Mouse (Mus musculus): Measurements from ENCODE around the gene Grsf1. TPM values are rescaled to one million over a fixed set of nuclear protein-coding genes. Genes with fewer than 3 reads are reported as not detected.

Gene Grsf1
- 67.9 and 72.3 TPM in 2 replicates for polyA plus RNA-seq (2015; fragmentation: Nextera tagmentation; extraction: Ambion mirVana)

DNA sequence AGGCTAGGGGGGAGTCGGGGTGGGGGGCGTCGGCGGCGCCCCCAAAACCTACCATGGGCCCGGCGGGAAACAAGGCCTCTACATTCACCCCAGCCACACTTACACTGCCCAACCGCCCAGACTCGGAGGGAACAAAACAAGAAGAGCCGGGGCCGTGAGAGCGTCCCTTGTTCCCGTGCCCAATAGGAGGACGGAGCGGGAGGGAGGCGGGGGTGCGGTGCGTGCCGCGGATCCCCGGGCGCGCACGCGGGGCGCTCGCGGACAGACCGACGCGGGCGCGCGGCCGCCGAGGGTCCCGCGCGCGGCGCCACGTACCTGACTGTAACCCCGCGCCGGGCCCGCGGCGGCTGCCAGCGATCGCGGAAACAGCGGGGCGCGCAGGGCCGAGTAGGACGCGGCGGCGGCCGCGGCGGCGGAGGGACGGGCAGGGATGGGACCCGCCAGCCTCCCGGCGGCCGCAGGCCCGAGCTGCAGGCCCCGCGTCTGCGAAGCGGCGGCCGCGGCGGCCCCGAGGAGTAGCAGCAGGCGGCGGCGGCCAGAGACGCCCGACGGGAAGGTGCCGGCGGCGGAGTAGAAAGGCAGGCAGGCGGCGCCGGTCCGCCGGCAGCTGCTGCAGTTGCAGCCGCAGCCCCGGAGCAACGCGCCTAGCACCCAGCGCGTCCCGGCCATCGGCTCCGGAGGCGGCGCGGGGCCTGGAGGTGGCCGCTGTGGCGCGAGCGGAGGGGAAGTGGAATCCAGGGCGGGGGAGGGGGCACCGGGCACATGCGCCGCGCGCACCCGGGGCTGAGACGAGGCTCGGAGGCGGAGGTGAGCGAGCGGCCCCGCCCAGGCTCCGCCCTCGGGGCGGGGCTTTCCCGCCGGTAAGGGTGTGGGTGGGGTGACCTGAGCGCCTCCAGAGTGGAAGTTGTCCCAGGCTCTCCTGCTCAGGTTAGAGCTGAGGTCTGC is at the start of gene Grsf1:
Gene Grsf1 (minus strand): TSS at position 729 of the 945 bp plus-strand sequence.
- ATAC-seq (replicated peaks), result peak; percentile 92
- Histone ChIP-seq H3K4me3 (peak within 1 kb of the TSS; percentile 87), H3K9me3 (no peaks in the 10 kb centered on the region)

GRCm38 (mm10) chr5:88724030-88724429 is 48.1 kb upstream of the Grsf1 start:
- Histone ChIP-seq H3K36me3 (no peaks in the 10 kb centered on the region), H3K27ac (replicated peaks) (no peak overlapping the region), H3K9ac (replicated peaks) (no peak overlapping the region), H3K27me3 (no peaks in the 10 kb centered on the region), H3K4me2 (replicated peaks) (no peak overlapping the region), H3K4me1 (peaks cover 26% of the 10 kb centered on the region), H3K4me3 (no peak overlapping the region), H3K9me3 (no peaks in the 10 kb centered on the region)
- WGBS, result 86% methylated on average over 3 of the region's 3 CpGs
- ATAC-seq (replicated peaks), result no peak

More for the DNA sequence above, at the start of gene Grsf1:
- Histone ChIP-seq H3K9ac (replicated peaks) (peak within 1 kb of the TSS; percentile 92), H3K27ac (replicated peaks) (peak within 1 kb of the TSS; percentile 97), H3K36me3 (peaks cover 22% of the 10 kb centered on the region), H3K4me1 (peaks cover 31% of the 10 kb centered on the region), H3K4me2 (replicated peaks) (peak within 1 kb of the TSS; percentile 80), H3K27me3 (no peaks in the 10 kb centered on the region)
- under 1% methylated on average over 119 of the region's 127 CpGs for WGBS

DNA sequence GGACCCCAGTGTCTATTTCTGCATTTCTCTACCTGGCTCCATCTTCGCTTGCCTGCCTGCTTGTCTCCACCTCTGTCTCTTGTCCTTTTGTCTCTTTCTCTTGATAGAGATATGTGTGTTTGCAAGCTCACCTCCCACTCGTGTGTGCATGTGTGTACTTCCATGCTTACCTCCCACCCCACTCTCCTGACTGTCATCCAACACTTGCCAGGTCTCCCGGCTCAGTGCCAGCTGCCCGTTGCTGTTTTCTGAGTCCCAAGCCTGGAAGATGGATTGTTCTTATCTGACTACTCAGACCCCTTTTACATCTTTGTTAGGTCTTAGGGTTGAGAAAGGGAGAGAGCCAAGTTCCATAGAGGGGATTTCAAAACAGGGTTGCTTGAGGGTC is 46.2 kb upstream of the Grsf1 start:
- peak overlapping the region; percentile 83 for H3K4me3 ChIP-seq
- 17% methylated on average over 4 of the region's 4 CpGs for WGBS
- H3K36me3 ChIP-seq, result no peaks in the 10 kb centered on the region
- H3K27me3 ChIP-seq, result no peaks in the 10 kb centered on the region
- peak; percentile 0; the same call in 1 of the 2 replicates for ATAC-seq (replicated peaks)
- peak overlapping the region; percentile 95; the same call in 1 of the 2 replicates for H3K27ac ChIP-seq (replicated peaks)
- peak overlapping the region; percentile 91 for H3K9ac ChIP-seq (replicated peaks)
- peaks cover 26% of the 10 kb centered on the region for H3K4me1 ChIP-seq
- H3K4me2 ChIP-seq (replicated peaks), result peak overlapping the region; percentile 89
- no peaks in the 10 kb centered on the region for H3K9me3 ChIP-seq

- peak overlapping the region; percentile 83 for H3K4me3 ChIP-seq
- H3K27me3 ChIP-seq, result no peaks in the 10 kb centered on the region
- H3K9ac ChIP-seq (replicated peaks), result peak overlapping the region; percentile 91
- no peaks in the 10 kb centered on the region for H3K9me3 ChIP-seq
- no peaks in the 10 kb centered on the region for H3K36me3 ChIP-seq
- peak overlapping the region; percentile 95 for H3K27ac ChIP-seq (replicated peaks)
- H3K4me1 ChIP-seq, result peaks cover 26% of the 10 kb centered on the region
- under 1% methylated on average over 31 of the region's 31 CpGs for WGBS
- ATAC-seq (replicated peaks), result peak; percentile 47
- H3K4me2 ChIP-seq (replicated peaks), result peak overlapping the region; percentile 89
Measured at GRCm38 (mm10) chr5:88721565-88722212, 45.7 kb upstream of the Grsf1 start.

DNA sequence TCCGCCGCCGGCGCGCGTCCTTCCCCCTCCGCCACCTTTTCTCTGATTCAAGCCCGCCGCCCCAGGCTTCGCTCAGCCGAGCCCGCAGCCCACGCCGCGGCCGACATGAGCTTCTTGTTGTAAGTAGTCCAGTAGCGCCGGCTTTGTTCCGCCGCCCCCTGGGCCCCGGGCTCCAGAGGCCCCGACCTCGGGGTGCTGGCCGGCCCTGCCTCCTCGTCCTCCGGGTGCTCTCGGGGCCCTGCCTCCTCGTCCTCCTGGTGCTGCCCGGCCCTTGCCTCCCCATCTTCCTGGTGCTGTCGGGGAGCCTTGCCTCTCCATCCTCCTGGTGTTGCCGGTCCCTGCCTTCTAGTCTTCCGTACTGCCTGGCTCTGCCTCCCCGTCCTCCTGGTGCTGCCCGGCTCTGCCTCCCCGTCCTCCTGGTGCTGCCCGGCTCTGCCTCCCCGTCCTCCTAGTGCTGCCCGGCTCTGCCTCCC is 45.1 kb upstream of the Grsf1 start:
- under 1% methylated on average over 38 of the region's 38 CpGs for WGBS
- peak overlapping the region; percentile 83 for H3K4me3 ChIP-seq

DNA sequence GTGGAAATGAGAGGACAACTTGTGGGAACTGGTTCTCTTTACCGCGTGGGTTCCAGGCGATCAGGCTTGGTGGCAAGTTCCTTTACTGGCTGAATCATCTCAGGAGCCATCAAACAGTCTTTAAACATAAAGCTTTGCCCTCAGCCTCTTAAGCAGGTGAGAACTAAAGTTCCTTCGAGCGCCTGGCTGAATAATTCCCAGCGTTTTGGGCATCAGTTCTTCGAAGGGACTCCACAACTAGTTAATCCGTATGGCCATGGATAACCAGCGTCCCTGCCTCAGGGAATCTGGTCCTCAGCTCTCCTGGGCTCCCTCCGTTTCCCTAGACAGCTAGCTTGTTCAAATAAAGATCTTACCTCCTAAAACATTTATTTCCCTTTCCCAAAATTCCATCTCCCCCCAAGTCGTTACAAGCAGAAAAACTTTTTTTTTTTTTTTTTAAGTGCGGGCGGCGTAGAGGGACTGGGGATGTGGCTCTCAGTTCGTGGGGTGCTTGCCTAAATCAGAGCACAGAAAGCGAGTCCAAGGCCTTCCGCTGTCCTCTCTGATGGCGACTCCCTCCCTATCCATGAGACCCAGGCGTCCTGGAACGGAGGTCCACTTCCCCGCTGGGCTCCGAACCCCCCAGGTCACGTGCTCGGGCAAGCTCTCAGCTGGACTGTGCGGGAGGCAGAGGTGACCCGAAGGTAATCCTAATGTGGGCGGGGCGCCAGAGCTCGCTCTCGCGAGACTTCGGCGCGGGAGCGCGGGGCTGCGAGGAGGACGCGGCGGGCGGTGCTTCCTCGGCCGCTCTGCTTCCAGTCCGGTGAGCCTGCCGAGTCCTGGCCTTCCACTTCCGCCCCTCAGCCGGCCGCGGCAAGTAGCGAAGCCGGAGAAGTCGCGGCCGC is 44.4 kb upstream of the Grsf1 start, which contains the start of gene Mob1b:
Gene Mob1b (plus strand): TSS at position 740 of the 887 bp plus-strand sequence.
- WGBS, result under 1% methylated on average over 52 of the region's 54 CpGs
- peak within 1 kb of the TSS; percentile 95 for H3K27ac ChIP-seq (replicated peaks)
- H3K4me3 ChIP-seq, result peak within 1 kb of the TSS; percentile 83
- H3K9me3 ChIP-seq, result no peaks in the 10 kb centered on the region
- peak; percentile 95 for ATAC-seq (replicated peaks)
- H3K36me3 ChIP-seq, result no peaks in the 10 kb centered on the region
- H3K27me3 ChIP-seq, result no peaks in the 10 kb centered on the region
- H3K4me1 ChIP-seq, result peaks cover 26% of the 10 kb centered on the region
- peak within 1 kb of the TSS; percentile 89 for H3K4me2 ChIP-seq (replicated peaks)
- peak within 1 kb of the TSS; percentile 91 for H3K9ac ChIP-seq (replicated peaks)

More for the DNA sequence above, 45.1 kb upstream of the Grsf1 start:
- ATAC-seq (replicated peaks), result peak; percentile 80
- H3K4me2 ChIP-seq (replicated peaks), result peak overlapping the region; percentile 89
- no peaks in the 10 kb centered on the region for H3K36me3 ChIP-seq
- peaks cover 26% of the 10 kb centered on the region for H3K4me1 ChIP-seq
- peak overlapping the region; percentile 91 for H3K9ac ChIP-seq (replicated peaks)
- H3K9me3 ChIP-seq, result no peaks in the 10 kb centered on the region
- H3K27me3 ChIP-seq, result no peaks in the 10 kb centered on the region
- H3K27ac ChIP-seq (replicated peaks), result peak overlapping the region; percentile 95

GRCm38 (mm10) chr5:88716983-88717382 is 41.0 kb upstream of the Grsf1 start:
- Histone ChIP-seq H3K9ac (replicated peaks) (no peak overlapping the region), H3K9me3 (no peaks in the 10 kb centered on the region), H3K36me3 (no peaks in the 10 kb centered on the region), H3K4me1 (peaks cover 8% of the 10 kb centered on the region), H3K4me2 (replicated peaks) (no peak overlapping the region), H3K27ac (replicated peaks) (no peak overlapping the region), H3K27me3 (no peaks in the 10 kb centered on the region), H3K4me3 (no peak overlapping the region)
- 83% methylated on average over 2 of the region's 2 CpGs for WGBS
- ATAC-seq (replicated peaks), result no peak

DNA sequence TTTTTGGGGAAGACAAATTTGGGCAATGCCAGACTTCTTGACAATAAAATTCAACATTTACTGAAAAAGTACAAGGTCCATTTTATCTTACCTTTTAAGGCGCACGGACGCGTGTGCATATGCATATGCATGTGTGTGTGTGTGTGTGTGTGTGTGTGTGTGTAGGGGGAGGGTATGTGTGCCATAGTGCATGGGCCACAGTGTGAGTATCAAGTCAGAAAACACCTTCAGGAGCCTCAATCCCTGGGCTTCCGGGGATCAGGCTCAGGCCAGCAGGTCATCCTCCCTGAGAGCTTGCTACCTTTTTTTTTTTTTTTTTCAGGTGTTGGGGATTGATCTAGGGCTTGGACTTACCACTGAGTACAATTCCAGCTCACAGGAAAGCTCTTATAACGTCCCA is 36.4 kb upstream of the Grsf1 start:
- no peak for ATAC-seq (replicated peaks)
- Histone ChIP-seq H3K9ac (replicated peaks) (no peak overlapping the region), H3K27ac (replicated peaks) (no peak overlapping the region), H3K27me3 (no peaks in the 10 kb centered on the region), H3K4me1 (0 out of 2 replicates have a peak, but pooled peaks cover 4% of the 10 kb centered on the region), H3K9me3 (no peaks in the 10 kb centered on the region), H3K4me2 (replicated peaks) (no peak overlapping the region), H3K4me3 (no peak overlapping the region), H3K36me3 (no peaks in the 10 kb centered on the region)
- WGBS, result 72% methylated on average over 6 of the region's 6 CpGs

GRCm38 (mm10) chr5:88711618-88712224 is 35.8 kb upstream of the Grsf1 start:
- Histone ChIP-seq H3K27ac (replicated peaks) (no peak overlapping the region), H3K9me3 (no peaks in the 10 kb centered on the region), H3K27me3 (no peaks in the 10 kb centered on the region), H3K36me3 (no peaks in the 10 kb centered on the region), H3K4me3 (no peak overlapping the region), H3K4me1 (0 out of 2 replicates have a peak, but pooled peaks cover 4% of the 10 kb centered on the region), H3K9ac (replicated peaks) (no peak overlapping the region), H3K4me2 (replicated peaks) (no peak overlapping the region)
- peak; percentile 58; the same call in 1 of the 2 replicates for ATAC-seq (replicated peaks)
- 27% methylated on average over 10 of the region's 10 CpGs for WGBS

DNA sequence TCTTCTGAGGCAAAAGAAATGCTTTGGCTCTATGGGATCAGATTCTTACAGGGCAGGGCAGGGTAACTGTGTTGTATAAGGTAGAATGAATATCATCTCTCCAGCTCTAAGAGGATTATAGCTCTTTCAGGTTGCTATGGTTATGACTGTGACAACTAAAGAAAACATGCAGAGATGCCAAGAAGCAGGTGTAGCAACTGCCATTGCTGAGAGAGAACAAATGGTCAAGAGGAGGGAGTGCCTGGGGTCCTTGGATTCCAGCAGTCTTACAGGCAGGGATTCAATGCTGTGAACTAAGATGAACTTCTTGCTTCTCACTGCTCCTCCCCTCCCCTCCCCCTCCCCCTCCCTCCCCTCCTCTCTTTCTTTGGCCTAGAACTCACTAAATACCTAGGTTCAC is 35.2 kb upstream of the Grsf1 start:
- Histone ChIP-seq H3K27ac (replicated peaks) (no peak overlapping the region), H3K4me2 (replicated peaks) (no peak overlapping the region), H3K9me3 (no peaks in the 10 kb centered on the region), H3K9ac (replicated peaks) (no peak overlapping the region), H3K4me3 (no peak overlapping the region), H3K36me3 (no peaks in the 10 kb centered on the region), H3K4me1 (0 out of 2 replicates have a peak, but pooled peaks cover 4% of the 10 kb centered on the region), H3K27me3 (no peaks in the 10 kb centered on the region)
- ATAC-seq (replicated peaks), result peak; percentile 57; the same call in 1 of the 2 replicates

GRCm38 (mm10) chr5:88703551-88703950 is 27.6 kb upstream of the Grsf1 start:
- H3K27me3 ChIP-seq, result no peaks in the 10 kb centered on the region
- H3K4me3 ChIP-seq, result no peak overlapping the region
- H3K9ac ChIP-seq (replicated peaks), result no peak overlapping the region
- 79% methylated on average over 4 of the region's 4 CpGs for WGBS
- no peak overlapping the region for H3K4me2 ChIP-seq (replicated peaks)
- no peaks in the 10 kb centered on the region for H3K9me3 ChIP-seq
- ATAC-seq (replicated peaks), result no peak
- no peak overlapping the region for H3K27ac ChIP-seq (replicated peaks)
- H3K4me1 ChIP-seq, result no peaks in the 10 kb centered on the region
- H3K36me3 ChIP-seq, result no peaks in the 10 kb centered on the region
